Mouse (Mus musculus) midbrain, embryonic 14.5 days (tissue): ENCODE measurements around the gene Dqx1. TPM values are rescaled to one million over a fixed set of nuclear protein-coding genes. Genes with fewer than 3 reads are reported as not detected.

Experiments
- ATAC-seq: fragments of 200-750 bp; cut with Nextera tagmentation; 2 replicates; pipeline ENCODE4 v1.8.0; 2017; ENCODE audit warnings: moderate number of reproducible peaks, moderate library complexity; ENCODE audit not compliant: low FRiP score, low TSS enrichment
- DNase-seq: peaks from one replicate; pipeline ENCODE4 v3.0.0-alpha.2; 2015
- H3K27ac ChIP-seq: fragments of 300-500 bp; sonication (generic); replicated peaks from 2 replicates; pipeline ENCODE4 v1.5.1; 2014; ENCODE audit warnings: mild to moderate bottlenecking, low read depth, low read length, moderate library complexity
- H3K27me3 ChIP-seq: fragments of 300-500 bp; sonication (generic); 2 replicates; pipeline ENCODE4 v1.6.1; 2014; ENCODE audit warnings: low read length, control low read depth, mixed read lengths; ENCODE audit not compliant: control insufficient read depth, insufficient read depth
- H3K36me3 ChIP-seq: fragments of 300-500 bp; sonication (generic); 2 replicates; pipeline ENCODE4 v1.6.1; 2014; ENCODE audit warnings: low read length, control low read depth; ENCODE audit not compliant: control insufficient read depth, insufficient read depth
- H3K4me1 ChIP-seq: fragments of 300-500 bp; sonication (generic); 2 replicates; pipeline ENCODE4 v1.6.1; 2014; ENCODE audit warnings: mild to moderate bottlenecking, antibody characterized with exemption, low read length, control low read depth; ENCODE audit not compliant: control insufficient read depth, insufficient read depth
- H3K4me2 ChIP-seq: fragments of 300-500 bp; sonication (generic); 2 replicates; pipeline ENCODE4 v1.6.1; 2014; ENCODE audit warnings: mild to moderate bottlenecking, low read length, moderate library complexity
- H3K4me3 ChIP-seq: fragments of 300-500 bp; sonication (generic); replicated peaks from 2 replicates; pipeline ENCODE4 v1.5.1; 2014; ENCODE audit warnings: low read depth, low read length
- H3K9ac ChIP-seq: fragments of 300-500 bp; sonication (generic); replicated peaks from 2 replicates; pipeline ENCODE4 v1.6.1; 2014; ENCODE audit warnings: mild to moderate bottlenecking, low read length, moderate library complexity
- H3K9me3 ChIP-seq: fragments of 300-500 bp; sonication (generic); 2 replicates; pipeline ENCODE4 v1.6.1; 2016; ENCODE audit warnings: low read length, control low read depth, mixed read lengths; ENCODE audit not compliant: control insufficient read depth
- WGBS: fragments of 180-500 bp; shearing (Covaris S2); extraction: QIAGEN DNeasy Blood & Tissue Kit; methylation state at CpG from one replicate; pipeline ENCODE4 v1.1.7; 2014; 5-methylcytosine and 5-hydroxymethylcytosine counted together
- polyA plus RNA-seq: library from polyadenylated mRNA; unstranded; fragments of >200 nt; fragmentation: Nextera tagmentation; extraction: Ambion mirVana; gene quantifications from 2 replicates; pipeline ENCODE4 v1.2.1, GENCODE M21; 2014

Gene Dqx1
- polyA plus RNA-seq, 1 experiment from 2014 or later: 0.68 TPM

GRCm38 (mm10) chr6:83071220-83071619 lies 13.6 kb downstream of the Dqx1 start:
- H3K4me3 ChIP-seq: no peak overlapping the region

GRCm38 (mm10) chr6:83074979-83075378 lies 17.3 kb downstream of the Dqx1 start:
- no peak overlapping the region for H3K4me3 ChIP-seq
- ATAC-seq (no peak), DNase-seq (peak; percentile 8)
- H3K36me3 ChIP-seq: peaks cover 1% of the 10 kb centered on the region
- no peak overlapping the region for H3K4me2 ChIP-seq
- H3K27me3 ChIP-seq: peaks cover 61% of the 10 kb centered on the region
- no peak overlapping the region for H3K27ac ChIP-seq
- peaks cover 17% of the 10 kb centered on the region for H3K4me1 ChIP-seq
- no peaks in the 10 kb centered on the region for H3K9me3 ChIP-seq
- no peak overlapping the region for H3K9ac ChIP-seq
- WGBS: 6% methylated on average over 2 of the region's 2 CpGs

More at GRCm38 (mm10) chr6:83071220-83071619, 13.6 kb downstream of the Dqx1 start:
- WGBS: 2% methylated on average over 23 of the region's 24 CpGs
- no peak for ATAC-seq
- Histone ChIP-seq H3K4me1 (0 out of 2 replicates have a peak, but pooled peaks cover 3% of the 10 kb centered on the region), H3K4me2 (no peak overlapping the region), H3K27ac (no peak overlapping the region), H3K9me3 (no peaks in the 10 kb centered on the region), H3K9ac (no peak overlapping the region), H3K36me3 (no peaks in the 10 kb centered on the region), H3K27me3 (peaks cover 94% of the 10 kb centered on the region)
- DNase-seq: no peak

GRCm38 (mm10) chr6:83077630-83078323 lies 20.1 kb downstream of the Dqx1 start, which contains the start of gene Pcgf1:
Gene Pcgf1, plus strand, starts transcription at chr6:83077869.
- WGBS: under 1% methylated on average over 54 of the region's 54 CpGs
- Histone ChIP-seq H3K36me3 (peaks cover 20% of the 10 kb centered on the region), H3K27me3 (peaks cover 39% of the 10 kb centered on the region), H3K9me3 (no peaks in the 10 kb centered on the region), H3K4me2 (peak within 1 kb of the TSS; percentile 96), H3K4me3 (peak within 1 kb of the TSS; percentile 67), H3K27ac (peak within 1 kb of the TSS; percentile 93), H3K9ac (peak within 1 kb of the TSS; percentile 76), H3K4me1 (peaks cover 14% of the 10 kb centered on the region)
- peak; percentile 77 for ATAC-seq
- peak; percentile 56 for DNase-seq

GRCm38 (mm10) chr6:83078324-83078858 lies 20.7 kb downstream of the Dqx1 start:
- DNase-seq: peak; percentile 100
- Histone ChIP-seq H3K9me3 (no peaks in the 10 kb centered on the region), H3K36me3 (peaks cover 20% of the 10 kb centered on the region), H3K4me1 (peaks cover 14% of the 10 kb centered on the region), H3K27ac (peak overlapping the region; percentile 93), H3K4me2 (peak overlapping the region; percentile 96), H3K9ac (peak overlapping the region; percentile 76), H3K27me3 (peaks cover 40% of the 10 kb centered on the region), H3K4me3 (peak overlapping the region; percentile 67)
- peak; percentile 95 for ATAC-seq
- WGBS: under 1% methylated on average over 46 of the region's 46 CpGs

GRCm38 (mm10) chr6:83080210-83080609 lies 22.6 kb downstream of the Dqx1 start:
- H3K9me3 ChIP-seq: no peaks in the 10 kb centered on the region
- WGBS: 95% methylated on average over 5 of the region's 5 CpGs
- ATAC-seq: no peak
- no peak overlapping the region for H3K9ac ChIP-seq
- H3K27me3 ChIP-seq: peaks cover 40% of the 10 kb centered on the region
- H3K27ac ChIP-seq: no peak overlapping the region
- peaks cover 14% of the 10 kb centered on the region for H3K4me1 ChIP-seq
- no peak overlapping the region for H3K4me3 ChIP-seq
- H3K36me3 ChIP-seq: peaks cover 20% of the 10 kb centered on the region
- DNase-seq: no peak
- H3K4me2 ChIP-seq: no peak overlapping the region

GRCm38 (mm10) chr6:83083497-83083896 lies 25.9 kb downstream of the Dqx1 start:
- peaks cover 58% of the 10 kb centered on the region for H3K27me3 ChIP-seq
- no peak overlapping the region for H3K4me3 ChIP-seq
- WGBS: 12% methylated on average over 5 of the region's 5 CpGs
- no peak overlapping the region for H3K27ac ChIP-seq
- H3K4me1 ChIP-seq: peaks cover 9% of the 10 kb centered on the region
- no peak overlapping the region for H3K9ac ChIP-seq
- ATAC-seq: no peak
- no peak overlapping the region for H3K4me2 ChIP-seq
- peaks cover 20% of the 10 kb centered on the region for H3K36me3 ChIP-seq
- no peak for DNase-seq
- no peaks in the 10 kb centered on the region for H3K9me3 ChIP-seq

- Histone ChIP-seq H3K36me3 (peaks cover 20% of the 10 kb centered on the region), H3K27me3 (peaks cover 66% of the 10 kb centered on the region), H3K4me3 (no peak overlapping the region), H3K4me2 (no peak overlapping the region), H3K9ac (no peak overlapping the region), H3K9me3 (no peaks in the 10 kb centered on the region), H3K4me1 (peaks cover 3% of the 10 kb centered on the region), H3K27ac (no peak overlapping the region)
- 6% methylated on average over 6 of the region's 6 CpGs for WGBS
- no peak for ATAC-seq
- DNase-seq: no peak
These were observed 26.8 kb downstream of the Dqx1 start for GRCm38 (mm10) chr6:83084477-83084876.

GRCm38 (mm10) chr6:83086121-83087035 lies 28.7 kb downstream of the Dqx1 start, which contains the start of gene Lbx2:
Gene Lbx2, plus strand, starts transcription at chr6:83086367.
- no peak within 1 kb of the TSS for H3K9ac ChIP-seq
- no peaks in the 10 kb centered on the region for H3K4me1 ChIP-seq
- no peak for ATAC-seq
- no peak within 1 kb of the TSS for H3K4me3 ChIP-seq
- peaks cover 5% of the 10 kb centered on the region for H3K36me3 ChIP-seq
- WGBS: 2% methylated on average over 42 of the region's 42 CpGs
- DNase-seq: no peak
- peaks cover 77% of the 10 kb centered on the region for H3K27me3 ChIP-seq
- no peak within 1 kb of the TSS for H3K4me2 ChIP-seq
- no peaks in the 10 kb centered on the region for H3K9me3 ChIP-seq
- no peak within 1 kb of the TSS for H3K27ac ChIP-seq
